Mouse (Mus musculus): ENCODE results near the gene Tbc1d9b. TPM values are rescaled to one million over a fixed set of nuclear protein-coding genes. Genes with fewer than 3 reads are reported as not detected.
A peak's percentile ranks its signal among the peaks of the same experiment; 100 is the strongest.
"Not testable (repeated sequence)": the region's sequence is repeated elsewhere in the genome, so short reads cannot be mapped to it uniquely, and the experiment has no call there.

The Tbc1d9b gene
- total RNA-seq, 1 experiment = 18.0 TPM

DNA sequence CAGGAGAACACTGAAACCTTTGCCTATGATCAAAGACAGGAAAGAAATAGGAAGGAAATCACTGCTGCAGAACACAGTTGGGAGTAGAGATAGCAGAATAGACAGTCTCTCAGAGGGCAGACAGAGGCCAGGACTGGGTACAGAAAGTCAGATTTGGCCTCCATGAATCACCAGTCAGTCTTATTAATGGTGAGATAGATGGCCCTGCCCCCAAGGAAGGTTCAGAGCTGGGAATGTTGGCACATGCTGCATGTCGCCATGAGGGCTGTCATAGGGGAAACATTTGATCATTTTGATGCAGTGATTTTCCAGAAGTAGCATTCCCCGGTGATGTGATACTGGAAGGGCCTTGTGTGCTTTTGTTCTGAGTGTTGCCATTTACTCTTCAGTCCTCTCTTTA, 31.5 kb upstream of the Tbc1d9b start:
- H3K9me3 ChIP-seq (ENCODE audit: control insufficient read depth, insufficient read depth, low read depth, low read length) = no peaks in the 10 kb centered on the region
- no peaks in the 10 kb centered on the region for H3K36me3 ChIP-seq (ENCODE audit: control insufficient read depth, insufficient read depth, low read length, poor library complexity, severe bottlenecking)
- no peak overlapping the region for H3K9ac ChIP-seq (ENCODE audit: insufficient read depth, low read depth, low read length, poor library complexity, severe bottlenecking)
- H3K4me1 ChIP-seq (ENCODE audit: control insufficient read depth in 2 of 2, insufficient read depth in 2 of 2, low read length in 2 of 2, poor library complexity in 1 of 2) = no peaks in the 10 kb centered on the region
- TF ChIP-seq ZC3H11A (IDR thresholded peaks at IDR 0.05; ENCODE audit: borderline replicate concordance, low read depth, low read length) (no peak), HCFC1 (IDR thresholded peaks at IDR 0.05; ENCODE audit: borderline replicate concordance, insufficient read depth, low read length) (no peak), MAFK (IDR thresholded peaks at IDR 0.05; ENCODE audit: insufficient read depth, low read depth, low read length) (no peak), ZNF384 (IDR thresholded peaks at IDR 0.05; ENCODE audit: low read depth, low read length) (no peak), CHD2 (IDR thresholded peaks at IDR 0.05; ENCODE audit: low read depth, low read length) (no peak)
- in situ Hi-C loops (cut with MboI; ENCODE audit: low sequenced_read_pairs in 2 of 2, unreplicated experiment in 2 of 2) = no loop called here
- DNase-seq (ENCODE audit: low read depth, low spot score) = no peak
- H3K27ac ChIP-seq (ENCODE audit: insufficient read depth, low read depth, low read length, poor library complexity, severe bottlenecking) = no peak overlapping the region
- H3K4me3 ChIP-seq (ENCODE audit: insufficient read depth in 1 of 2, low read depth in 1 of 2, low read length in 2 of 2, poor library complexity in 1 of 2, severe bottlenecking in 1 of 2) = no peak overlapping the region

DNA sequence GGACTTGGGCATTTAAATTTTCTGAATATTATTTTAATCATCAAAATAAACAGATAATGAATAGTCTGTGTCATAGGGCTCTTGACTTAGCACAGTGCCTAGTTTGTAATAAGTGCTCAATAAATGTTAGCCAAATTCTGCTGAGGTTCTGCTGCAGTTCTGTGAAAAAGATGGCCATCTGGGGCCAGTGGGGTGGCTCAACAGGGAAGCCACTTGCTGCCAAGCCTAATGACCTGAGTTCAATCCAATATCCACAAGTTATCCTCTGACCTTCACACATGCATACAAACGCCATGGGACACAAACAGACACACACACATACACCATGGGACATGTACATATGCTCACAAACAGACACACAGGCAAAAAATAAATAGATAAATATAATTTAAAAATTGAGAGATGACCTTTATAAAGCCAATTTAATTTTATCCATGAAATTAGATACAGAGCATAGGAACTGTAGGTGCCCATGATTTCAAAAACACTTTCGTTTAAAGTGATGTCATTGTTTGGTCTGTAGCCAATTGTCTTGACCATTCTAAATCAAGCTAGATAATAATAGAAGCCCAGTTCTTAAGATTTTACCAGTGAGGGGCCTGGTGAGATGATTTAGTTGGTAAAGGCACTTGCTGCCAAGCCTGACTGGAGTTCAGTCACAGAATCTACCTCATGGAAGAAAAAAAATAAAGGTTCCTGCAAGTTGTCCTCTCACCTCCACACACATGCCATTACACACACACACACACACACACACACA, 30.5 kb upstream of the Tbc1d9b start:
- Histone ChIP-seq H3K9me3 (ENCODE audit: control insufficient read depth, insufficient read depth, low read depth, low read length) (no peaks in the 10 kb centered on the region), H3K27ac (ENCODE audit: insufficient read depth, low read depth, low read length, poor library complexity, severe bottlenecking) (no peak overlapping the region), H3K9ac (ENCODE audit: insufficient read depth, low read depth, low read length, poor library complexity, severe bottlenecking) (no peak overlapping the region), H3K4me1 (ENCODE audit: control insufficient read depth in 2 of 2, insufficient read depth in 2 of 2, low read length in 2 of 2, poor library complexity in 1 of 2) (no peaks in the 10 kb centered on the region), H3K4me3 (ENCODE audit: insufficient read depth in 1 of 2, low read depth in 1 of 2, low read length in 2 of 2, poor library complexity in 1 of 2, severe bottlenecking in 1 of 2) (no peak overlapping the region), H3K36me3 (ENCODE audit: control insufficient read depth, insufficient read depth, low read length, poor library complexity, severe bottlenecking) (no peaks in the 10 kb centered on the region)
- no peak for DNase-seq (ENCODE audit: low read depth, low spot score)
- in situ Hi-C loops (cut with MboI; ENCODE audit: low sequenced_read_pairs in 2 of 2, unreplicated experiment in 2 of 2) = no loop called here
- TF ChIP-seq HCFC1 (IDR thresholded peaks at IDR 0.05; ENCODE audit: borderline replicate concordance, insufficient read depth, low read length) (no peak), CHD2 (IDR thresholded peaks at IDR 0.05; ENCODE audit: low read depth, low read length) (no peak), ZC3H11A (IDR thresholded peaks at IDR 0.05; ENCODE audit: borderline replicate concordance, low read depth, low read length) (no peak), MAFK (IDR thresholded peaks at IDR 0.05; ENCODE audit: insufficient read depth, low read depth, low read length) (no peak), ZNF384 (IDR thresholded peaks at IDR 0.05; ENCODE audit: low read depth, low read length) (no peak)

DNA sequence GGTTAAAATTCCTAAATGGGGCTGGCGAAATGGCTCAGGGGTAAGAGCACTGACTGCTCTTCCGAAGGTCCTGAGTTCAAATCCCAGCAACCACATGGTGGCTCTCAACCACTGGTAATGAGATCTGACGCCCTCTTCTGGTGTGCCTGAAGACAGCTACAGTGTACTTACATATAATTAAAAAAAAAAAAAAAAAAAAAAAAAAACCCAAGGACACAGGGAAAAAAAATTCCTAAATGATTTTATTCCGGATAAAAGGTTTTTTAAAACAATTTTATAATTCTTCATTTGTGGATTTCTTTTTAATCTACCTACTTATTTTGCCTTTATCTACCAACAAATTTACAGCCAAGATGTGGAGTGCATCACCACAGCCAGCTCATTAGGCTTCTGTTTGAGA, 29.2 kb upstream of the Tbc1d9b start:
- H3K9ac ChIP-seq (ENCODE audit: insufficient read depth, low read depth, low read length, poor library complexity, severe bottlenecking); H3K4me1 ChIP-seq (ENCODE audit: control insufficient read depth in 2 of 2, insufficient read depth in 2 of 2, low read length in 2 of 2, poor library complexity in 1 of 2); H3K4me3 ChIP-seq (ENCODE audit: insufficient read depth in 1 of 2, low read depth in 1 of 2, low read length in 2 of 2, poor library complexity in 1 of 2, severe bottlenecking in 1 of 2); H3K9me3 ChIP-seq (ENCODE audit: control insufficient read depth, insufficient read depth, low read depth, low read length); DNase-seq (ENCODE audit: low read depth, low spot score); H3K36me3 ChIP-seq (ENCODE audit: control insufficient read depth, insufficient read depth, low read length, poor library complexity, severe bottlenecking); H3K27ac ChIP-seq (ENCODE audit: insufficient read depth, low read depth, low read length, poor library complexity, severe bottlenecking); in situ Hi-C loops (cut with MboI; ENCODE audit: low sequenced_read_pairs in 2 of 2, unreplicated experiment in 2 of 2): not testable (repeated sequence)
- peak; percentile 67; the same call in 1 of the 2 replicates for TF ChIP-seq ZNF384 (IDR thresholded peaks at IDR 0.05; ENCODE audit: low read depth, low read length)

DNA sequence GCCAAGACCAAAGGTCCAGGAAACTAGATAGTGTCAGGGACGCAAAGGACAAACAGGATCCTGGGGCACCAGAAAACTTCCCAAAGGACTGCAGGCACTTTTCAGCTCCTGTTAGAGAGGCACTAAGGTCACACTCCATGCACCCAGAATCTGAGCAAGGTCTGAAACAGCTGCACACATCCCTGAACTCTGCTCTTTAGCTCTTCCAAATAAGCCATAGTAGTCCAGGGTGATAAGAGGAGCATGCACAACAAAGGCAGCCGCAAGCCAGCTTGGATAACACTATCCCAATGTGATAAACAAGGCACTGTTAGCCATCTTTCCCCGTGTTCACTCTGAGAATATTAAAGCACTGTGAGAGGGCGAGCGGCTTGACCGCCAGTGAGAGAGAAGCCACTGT, 27.2 kb upstream of the Tbc1d9b start:
- TF ChIP-seq ZC3H11A (IDR thresholded peaks at IDR 0.05; ENCODE audit: borderline replicate concordance, low read depth, low read length) (no peak), ZNF384 (IDR thresholded peaks at IDR 0.05; ENCODE audit: low read depth, low read length) (no peak), HCFC1 (IDR thresholded peaks at IDR 0.05; ENCODE audit: borderline replicate concordance, insufficient read depth, low read length) (no peak), CHD2 (IDR thresholded peaks at IDR 0.05; ENCODE audit: low read depth, low read length) (no peak)
- H3K27ac ChIP-seq (ENCODE audit: insufficient read depth, low read depth, low read length, poor library complexity, severe bottlenecking) = no peak overlapping the region
- H3K4me3 ChIP-seq (ENCODE audit: insufficient read depth in 1 of 2, low read depth in 1 of 2, low read length in 2 of 2, poor library complexity in 1 of 2, severe bottlenecking in 1 of 2) = no peak overlapping the region
- DNase-seq (ENCODE audit: low read depth, low spot score) = no peak
- in situ Hi-C loops (cut with MboI; ENCODE audit: low sequenced_read_pairs in 2 of 2, unreplicated experiment in 2 of 2) = no loop called here
- no peaks in the 10 kb centered on the region for H3K4me1 ChIP-seq (ENCODE audit: control insufficient read depth in 2 of 2, insufficient read depth in 2 of 2, low read length in 2 of 2, poor library complexity in 1 of 2)
- H3K9me3 ChIP-seq (ENCODE audit: control insufficient read depth, insufficient read depth, low read depth, low read length) = no peaks in the 10 kb centered on the region
- H3K36me3 ChIP-seq (ENCODE audit: control insufficient read depth, insufficient read depth, low read length, poor library complexity, severe bottlenecking) = no peaks in the 10 kb centered on the region
- no peak overlapping the region for H3K9ac ChIP-seq (ENCODE audit: insufficient read depth, low read depth, low read length, poor library complexity, severe bottlenecking)

DNA sequence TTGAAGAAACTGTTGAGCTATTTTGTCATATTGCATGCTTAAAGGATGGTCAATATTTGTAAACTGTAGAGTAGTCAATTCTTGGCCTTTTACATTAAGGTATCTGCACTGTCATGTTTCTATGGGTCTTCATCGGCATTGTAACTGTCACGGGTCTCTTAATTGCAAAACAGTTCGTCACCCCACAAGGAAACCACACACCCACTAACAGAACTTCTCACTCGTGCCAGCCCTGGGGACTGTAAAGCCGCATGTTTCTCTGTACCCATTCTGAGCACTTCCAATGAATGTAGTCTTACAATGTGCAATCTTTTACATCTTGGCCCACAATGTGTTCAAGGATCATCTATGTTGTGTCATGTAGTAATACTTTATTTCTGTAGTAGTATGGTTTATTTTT, 26.0 kb upstream of the Tbc1d9b start:
- Histone ChIP-seq H3K4me1 (ENCODE audit: control insufficient read depth in 2 of 2, insufficient read depth in 2 of 2, low read length in 2 of 2, poor library complexity in 1 of 2) (no peaks in the 10 kb centered on the region), H3K9me3 (ENCODE audit: control insufficient read depth, insufficient read depth, low read depth, low read length) (no peaks in the 10 kb centered on the region), H3K36me3 (ENCODE audit: control insufficient read depth, insufficient read depth, low read length, poor library complexity, severe bottlenecking) (no peaks in the 10 kb centered on the region), H3K9ac (ENCODE audit: insufficient read depth, low read depth, low read length, poor library complexity, severe bottlenecking) (no peak overlapping the region), H3K4me3 (ENCODE audit: insufficient read depth in 1 of 2, low read depth in 1 of 2, low read length in 2 of 2, poor library complexity in 1 of 2, severe bottlenecking in 1 of 2) (no peak overlapping the region), H3K27ac (ENCODE audit: insufficient read depth, low read depth, low read length, poor library complexity, severe bottlenecking) (no peak overlapping the region)
- no peak for DNase-seq (ENCODE audit: low read depth, low spot score)
- in situ Hi-C loops (cut with MboI; ENCODE audit: low sequenced_read_pairs in 2 of 2, unreplicated experiment in 2 of 2) = no loop called here
- TF ChIP-seq ZNF384 (IDR thresholded peaks at IDR 0.05; ENCODE audit: low read depth, low read length) (no peak), ZC3H11A (IDR thresholded peaks at IDR 0.05; ENCODE audit: borderline replicate concordance, low read depth, low read length) (no peak), HCFC1 (IDR thresholded peaks at IDR 0.05; ENCODE audit: borderline replicate concordance, insufficient read depth, low read length) (no peak), MAFK (IDR thresholded peaks at IDR 0.05; ENCODE audit: insufficient read depth, low read depth, low read length) (no peak), CHD2 (IDR thresholded peaks at IDR 0.05; ENCODE audit: low read depth, low read length) (no peak)

Data from ES-E14 (cell line).